Mouse (Mus musculus) liver, embryonic 14.5 days (tissue): ENCODE measurements at regions not wholly inside any gene's neighbourhood (a gene's known extent, or its start where the extent isn't known, plus 50 kb on each side); places are given as distances from the start of the nearest gene placed in this dataset.

Experiments used
- CTCF ChIP-seq: IDR thresholded peaks from 2 replicates; pipeline ENCODE4 v1.5.1; 2016; ENCODE audit warnings: antibody characterized with exemption, low read depth, control low read depth
- EP300 ChIP-seq: IDR thresholded peaks from 2 replicates; pipeline ENCODE4 v1.6.1; 2016; ENCODE audit warnings: antibody characterized with exemption, low read depth

GRCm38 (mm10) chr2:144182542-144182941 lies 87.9 kb upstream of the Mgme1 start:
- TF ChIP-seq CTCF: no peak
- no peak for TF ChIP-seq EP300
